Mouse (Mus musculus) liver, postnatal 0 days (tissue): ENCODE measurements around the gene Ano2. TPM values are rescaled to one million over a fixed set of nuclear protein-coding genes. Genes with fewer than 3 reads are reported as not detected.

Source experiments
- ATAC-seq: fragments of 200-750 bp; cut with Nextera tagmentation; 2 replicates; pipeline ENCODE4 v1.8.0; 2017; ENCODE audit warnings: mild to moderate bottlenecking, moderate library complexity
- DNase-seq: peaks from one replicate; pipeline ENCODE4 v3.0.0-alpha.2; 2016
- H3K27ac ChIP-seq: fragments of 300-500 bp; sonication (generic); 2 replicates; pipeline ENCODE4 v1.5.1; 2014; ENCODE audit warnings: antibody characterized with exemption, moderate library complexity, mild to moderate bottlenecking, low read depth
- H3K27me3 ChIP-seq: fragments of 300-500 bp; sonication (generic); 2 replicates; pipeline ENCODE4 v1.6.1; 2014; ENCODE audit warnings: low read length, control low read depth, mixed read lengths; ENCODE audit not compliant: insufficient read depth
- H3K36me3 ChIP-seq: fragments of 300-500 bp; sonication (generic); replicated peaks from 2 replicates; pipeline ENCODE4 v1.6.1; 2014; ENCODE audit warnings: mild to moderate bottlenecking, control low read depth, low read length, moderate library complexity, mixed read lengths; ENCODE audit not compliant: insufficient read depth
- H3K4me1 ChIP-seq: fragments of 300-500 bp; sonication (generic); 2 replicates; pipeline ENCODE4 v1.6.1; 2014; ENCODE audit warnings: antibody characterized with exemption, mild to moderate bottlenecking, control low read depth; ENCODE audit not compliant: insufficient read depth
- H3K4me2 ChIP-seq: fragments of 300-500 bp; sonication (generic); 2 replicates; pipeline ENCODE4 v1.6.1; 2014; ENCODE audit warnings: low read depth, mild to moderate bottlenecking, low read length, moderate library complexity, mixed read lengths
- H3K4me3 ChIP-seq: fragments of 300-500 bp; sonication (generic); 2 replicates; pipeline ENCODE4 v1.5.1; 2014; ENCODE audit warnings: low read depth, low read length
- H3K9ac ChIP-seq: fragments of 300-500 bp; sonication (generic); replicated peaks from 2 replicates; pipeline ENCODE4 v1.6.1; 2014; ENCODE audit warnings: mild to moderate bottlenecking, moderate library complexity
- H3K9me3 ChIP-seq: fragments of 300-500 bp; sonication (generic); 2 replicates; pipeline ENCODE4 v1.6.1; 2016; ENCODE audit warnings: mild to moderate bottlenecking, control low read depth, low read length, mixed read lengths
- CTCF ChIP-seq: sonication (generic); IDR thresholded peaks from 2 replicates; pipeline ENCODE4 v1.5.1; 2016; ENCODE audit warnings: antibody characterized with exemption, low read depth
- EP300 ChIP-seq: IDR thresholded peaks from 2 replicates; pipeline ENCODE4 v1.6.1; 2016; ENCODE audit warnings: antibody characterized with exemption, low read depth, mild to moderate bottlenecking
- WGBS: fragments of 180-500 bp; shearing (Covaris S2); extraction: QIAGEN DNeasy Blood & Tissue Kit; methylation state at CpG from one replicate; pipeline ENCODE4 v1.1.7; 2014; ENCODE audit not compliant: insufficient replicate concordance; 5-methylcytosine and 5-hydroxymethylcytosine counted together
- polyA plus RNA-seq: library from polyadenylated mRNA; unstranded; fragments of >200 nt; fragmentation: Nextera tagmentation; extraction: Ambion mirVana; gene quantifications from 2 replicates; pipeline ENCODE4 v1.2.1, GENCODE M21; 2015

Gene Ano2
- polyA plus RNA-seq, 1 experiment from 2014 or later, result not detected

DNA sequence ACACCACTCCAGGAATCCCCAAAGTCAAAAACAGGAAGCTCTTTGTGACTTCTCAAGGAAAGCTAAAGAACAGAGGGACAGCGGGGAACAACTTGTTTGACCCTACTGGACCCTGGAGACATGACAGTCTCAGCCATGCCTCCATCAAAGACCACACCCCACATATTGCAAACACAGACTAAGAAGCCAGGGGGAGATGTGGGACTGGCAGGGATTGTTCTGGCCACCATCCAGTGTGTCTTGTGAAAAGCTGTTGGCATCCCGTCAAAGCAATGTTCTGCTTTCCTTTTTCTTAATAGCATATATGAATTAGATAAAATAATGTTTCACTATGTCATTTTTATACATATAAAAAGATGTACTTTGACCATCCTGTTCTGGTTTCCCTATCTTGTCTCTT, 326.8 kb downstream of the Ano2 start:
- no peak for DNase-seq
- no peaks in the 10 kb centered on the region for H3K9me3 ChIP-seq
- TF ChIP-seq EP300 (no peak), CTCF (no peak)

DNA sequence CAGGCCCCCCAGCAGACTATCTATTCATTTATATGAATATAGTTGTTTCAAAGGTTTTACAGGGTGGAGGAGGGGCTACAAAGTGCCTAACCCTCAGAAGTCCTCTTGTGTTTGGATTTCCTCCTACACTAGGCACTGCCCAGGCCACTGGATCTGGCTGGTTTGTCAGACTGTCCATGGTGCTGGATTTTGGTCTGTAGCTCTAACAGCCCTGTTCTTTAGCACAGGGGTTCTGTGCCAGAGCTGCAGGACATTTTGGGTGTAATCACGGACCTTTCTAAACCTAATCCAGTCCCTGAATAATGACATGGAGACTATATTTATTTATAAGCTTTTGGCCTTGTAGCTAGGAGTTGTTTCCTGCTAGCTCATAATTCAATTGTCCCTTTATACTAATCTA, 328.2 kb downstream of the Ano2 start:
- H3K4me2 ChIP-seq, result no peak overlapping the region
- TF ChIP-seq CTCF, result no peak
- no peak for TF ChIP-seq EP300
- H3K36me3 ChIP-seq, result no peaks in the 10 kb centered on the region
- no peak overlapping the region for H3K4me3 ChIP-seq
- ATAC-seq, result no peak
- H3K27me3 ChIP-seq, result no peaks in the 10 kb centered on the region
- WGBS, result 60% methylated on average over 1 of the region's 1 CpGs
- no peak overlapping the region for H3K9ac ChIP-seq
- no peak overlapping the region for H3K27ac ChIP-seq
- H3K9me3 ChIP-seq, result no peaks in the 10 kb centered on the region
- H3K4me1 ChIP-seq, result no peaks in the 10 kb centered on the region
- no peak for DNase-seq

More for the DNA sequence above, 326.8 kb downstream of the Ano2 start:
- Histone ChIP-seq H3K36me3 (no peaks in the 10 kb centered on the region), H3K9ac (no peak overlapping the region), H3K4me2 (no peak overlapping the region), H3K4me3 (no peak overlapping the region), H3K27me3 (no peaks in the 10 kb centered on the region), H3K4me1 (no peaks in the 10 kb centered on the region), H3K27ac (no peak overlapping the region)
- ATAC-seq, result no peak
- WGBS, result 85% methylated on average over 2 of the region's 2 CpGs

DNA sequence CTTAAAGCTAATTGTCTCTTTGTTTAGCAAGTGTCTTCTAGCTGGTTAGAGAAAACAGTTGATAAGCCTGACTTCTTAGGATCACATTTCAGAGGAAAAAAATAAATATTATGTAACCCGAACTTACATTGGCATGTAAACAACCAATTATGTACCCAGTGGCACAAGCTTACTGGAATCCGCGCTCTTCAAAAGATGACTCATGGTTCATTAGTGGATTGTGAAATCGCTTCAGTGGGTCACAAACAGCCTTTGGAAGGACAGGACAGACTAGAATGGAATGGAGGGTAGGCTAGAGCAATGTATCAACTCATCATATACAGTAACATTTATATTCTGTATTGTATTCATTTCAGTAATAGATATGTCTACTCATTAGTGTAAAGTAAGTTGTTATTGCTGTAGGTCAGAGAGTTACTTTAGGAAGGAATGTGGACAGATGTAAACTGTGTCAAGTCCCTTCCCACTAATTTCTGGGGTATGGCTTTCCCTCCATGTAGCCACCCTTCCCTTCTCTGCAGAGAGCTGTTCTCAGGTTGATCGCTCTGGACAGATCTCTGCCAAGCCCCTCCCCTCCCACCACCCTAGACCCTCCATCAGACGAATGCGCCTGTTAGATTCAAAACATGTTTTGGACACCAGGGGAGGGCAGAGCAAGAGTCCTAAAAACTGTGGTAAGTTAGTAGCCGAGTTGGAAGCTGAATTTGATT, 343.6 kb downstream of the Ano2 start:
- no peak overlapping the region for H3K4me3 ChIP-seq
- no peaks in the 10 kb centered on the region for H3K9me3 ChIP-seq
- DNase-seq (peak; percentile 35), ATAC-seq (peak; percentile 99)
- 54% methylated on average over 8 of the region's 8 CpGs for WGBS
- 0 out of 2 replicates have a peak, but pooled peaks cover 3% of the 10 kb centered on the region for H3K4me1 ChIP-seq
- TF ChIP-seq CTCF (no peak), EP300 (peak; percentile 80)
- H3K36me3 ChIP-seq, result no peaks in the 10 kb centered on the region
- peak overlapping the region; percentile 48 for H3K27ac ChIP-seq
- H3K9ac ChIP-seq, result no peak overlapping the region
- no peak overlapping the region for H3K4me2 ChIP-seq
- no peaks in the 10 kb centered on the region for H3K27me3 ChIP-seq

DNA sequence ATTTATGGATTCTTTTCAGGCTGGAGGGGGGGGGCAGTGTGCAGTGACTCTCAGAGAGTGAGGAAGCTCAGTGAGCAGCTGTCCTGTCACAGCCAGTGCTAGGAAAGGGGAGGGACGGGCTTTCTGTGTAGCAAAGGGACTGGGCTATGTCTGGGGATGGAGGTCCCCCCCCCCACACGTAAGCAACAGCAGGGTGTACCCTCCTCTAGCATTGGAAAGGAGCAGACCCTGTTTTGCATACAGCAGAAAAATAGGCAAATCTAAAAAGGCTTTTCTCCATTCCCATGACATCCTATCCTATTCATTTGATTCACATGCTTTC, 344.1 kb downstream of the Ano2 start:
- Histone ChIP-seq H3K4me3 (no peak overlapping the region), H3K9ac (no peak overlapping the region), H3K27me3 (no peaks in the 10 kb centered on the region), H3K4me1 (0 out of 2 replicates have a peak, but pooled peaks cover 3% of the 10 kb centered on the region), H3K27ac (0 out of 2 replicates have a peak overlapping the region, but pooled peaks have one; percentile 34), H3K9me3 (no peaks in the 10 kb centered on the region), H3K4me2 (no peak overlapping the region), H3K36me3 (no peaks in the 10 kb centered on the region)
- DNase-seq (no peak), ATAC-seq (no peak; the same call in 1 of the 2 replicates)
- WGBS, result 50% methylated on average over 2 of the region's 2 CpGs
- TF ChIP-seq EP300 (no peak), CTCF (no peak)

DNA sequence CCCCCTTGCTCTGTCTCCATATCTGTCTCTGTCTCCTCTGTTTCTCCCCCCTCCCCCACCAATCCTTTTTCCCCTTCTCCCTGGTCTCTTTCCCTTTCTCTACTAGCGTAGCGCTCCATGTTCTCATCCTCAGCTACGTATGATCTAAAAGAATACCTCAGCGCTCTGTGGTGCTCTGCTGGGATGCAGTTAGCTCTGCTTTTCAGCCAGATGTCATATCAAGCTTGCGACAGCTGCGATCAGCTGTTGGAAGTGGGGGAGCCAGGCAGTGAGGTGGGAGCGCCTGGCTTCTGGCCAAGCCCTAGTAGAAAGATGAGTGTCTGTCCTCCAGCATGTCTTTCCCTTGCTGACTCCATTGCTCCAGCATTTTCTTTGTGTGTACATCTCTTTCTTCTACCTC, 344.5 kb downstream of the Ano2 start:
- WGBS, result 77% methylated on average over 7 of the region's 7 CpGs
- H3K9me3 ChIP-seq, result no peaks in the 10 kb centered on the region
- H3K4me1 ChIP-seq, result 0 out of 2 replicates have a peak, but pooled peaks cover 3% of the 10 kb centered on the region
- H3K27ac ChIP-seq, result no peak overlapping the region
- no peak for TF ChIP-seq EP300
- TF ChIP-seq CTCF, result no peak
- H3K4me3 ChIP-seq, result no peak overlapping the region
- H3K36me3 ChIP-seq, result no peaks in the 10 kb centered on the region
- DNase-seq (no peak), ATAC-seq (no peak)
- no peaks in the 10 kb centered on the region for H3K27me3 ChIP-seq
- H3K9ac ChIP-seq, result no peak overlapping the region
- H3K4me2 ChIP-seq, result no peak overlapping the region

DNA sequence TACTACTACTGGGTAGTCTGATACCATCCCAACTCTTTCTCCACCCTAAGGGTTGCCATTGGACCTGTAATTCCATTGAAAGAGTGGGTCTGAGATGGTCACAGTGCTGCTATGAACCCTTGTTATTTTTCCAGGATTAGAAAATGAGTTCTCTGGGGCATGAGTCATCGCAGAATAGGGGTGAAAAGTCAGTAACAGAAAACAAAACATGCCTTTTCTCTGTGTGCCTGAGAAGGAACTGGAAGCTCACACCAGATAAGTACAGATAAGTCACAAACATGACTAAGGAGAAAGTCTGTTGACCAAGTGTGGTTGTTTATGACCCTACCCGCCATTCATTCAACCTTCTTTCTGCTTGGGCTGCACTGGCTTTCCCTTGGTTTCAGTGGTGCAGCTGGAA, 345.4 kb downstream of the Ano2 start:
- no peak for TF ChIP-seq CTCF
- no peak for TF ChIP-seq EP300
- Histone ChIP-seq H3K27ac (no peak overlapping the region), H3K4me3 (no peak overlapping the region), H3K4me1 (0 out of 2 replicates have a peak, but pooled peaks cover 3% of the 10 kb centered on the region), H3K27me3 (no peaks in the 10 kb centered on the region), H3K9me3 (no peaks in the 10 kb centered on the region), H3K4me2 (no peak overlapping the region), H3K9ac (no peak overlapping the region), H3K36me3 (no peaks in the 10 kb centered on the region)
- ATAC-seq (peak; percentile 22; the same call in 1 of the 2 replicates), DNase-seq (no peak)
- WGBS, result 58% methylated on average over 2 of the region's 2 CpGs
